Mouse (Mus musculus): ENCODE results near the gene Mmd2. TPM values are rescaled to one million over a fixed set of nuclear protein-coding genes. Genes with fewer than 3 reads are reported as not detected.

Mmd2 gene
- polyA plus RNA-seq, 1 experiment from 2014 or later, result 22.0 TPM

DNA sequence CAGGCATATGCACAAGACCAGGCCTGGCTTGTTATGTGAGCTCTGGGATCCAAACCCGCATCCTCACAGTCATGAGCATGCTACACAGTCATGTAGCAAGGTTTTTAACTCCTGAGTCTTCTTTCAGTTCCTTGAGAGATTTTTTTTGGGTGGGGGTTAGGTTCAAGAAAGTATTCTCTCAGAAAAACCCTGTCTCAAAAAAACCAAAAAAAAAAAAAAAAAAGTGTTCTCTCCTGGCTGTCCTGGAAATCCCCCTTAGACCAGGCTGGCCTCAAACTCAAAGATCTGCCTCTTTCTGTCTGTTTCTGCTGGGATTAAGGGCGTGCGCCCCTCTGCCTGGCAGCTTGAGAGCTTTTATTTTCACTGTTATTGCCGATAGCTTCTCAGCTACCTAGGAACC is 73.2 kb downstream of the Mmd2 start:
- Histone ChIP-seq H3K27me3 (peaks cover 4% of the 10 kb centered on the region), H3K27ac (no peak overlapping the region), H3K36me3 (no peaks in the 10 kb centered on the region), H3K9me3 (no peaks in the 10 kb centered on the region), H3K4me2 (replicated peaks) (no peak overlapping the region), H3K4me1 (replicated peaks) (no peaks in the 10 kb centered on the region), H3K9ac (replicated peaks) (no peak overlapping the region), H3K4me3 (replicated peaks) (no peak overlapping the region)
- no peak for ATAC-seq
- 80% methylated on average over 4 of the region's 4 CpGs for WGBS

DNA sequence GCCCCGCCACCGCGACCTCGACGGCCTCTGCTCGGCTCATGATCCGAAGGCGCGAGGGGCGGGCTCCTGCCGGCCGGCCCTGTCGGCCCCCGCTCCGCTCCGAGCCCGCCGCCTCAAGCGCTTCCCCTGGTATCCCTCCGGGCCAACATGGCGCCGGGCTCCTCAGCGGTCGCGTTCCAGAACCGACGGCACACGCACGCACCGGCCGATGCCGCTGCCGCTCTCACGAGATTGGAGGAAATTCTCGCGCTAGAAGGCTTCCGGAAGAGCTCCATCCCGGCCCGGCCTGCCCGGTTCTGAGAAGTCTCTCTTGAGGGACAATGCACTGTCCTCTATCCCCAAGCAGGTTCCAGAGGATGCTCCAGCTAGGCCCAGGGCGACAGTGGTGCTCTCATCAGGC is 78.7 kb downstream of the Mmd2 start, which contains the start of gene Papolb:
Gene Papolb (minus strand): TSS at position 162 of the 400 bp plus-strand sequence.
- Histone ChIP-seq H3K9ac (replicated peaks) (no peak within 1 kb of the TSS), H3K4me1 (replicated peaks) (no peaks in the 10 kb centered on the region), H3K27ac (no peak within 1 kb of the TSS), H3K4me2 (replicated peaks) (peak within 1 kb of the TSS; percentile 31), H3K9me3 (no peaks in the 10 kb centered on the region), H3K36me3 (peaks cover 5% of the 10 kb centered on the region; the same call in 1 of the 2 replicates), H3K27me3 (peaks cover 22% of the 10 kb centered on the region), H3K4me3 (replicated peaks) (peak within 1 kb of the TSS; percentile 19)
- WGBS, result 47% methylated on average over 40 of the region's 41 CpGs
- no peak for ATAC-seq

GRCm38 (mm10) chr5:142524711-142525464 is 83.7 kb downstream of the Mmd2 start:
- Histone ChIP-seq H3K4me1 (replicated peaks) (no peaks in the 10 kb centered on the region), H3K4me2 (replicated peaks) (no peak overlapping the region), H3K27me3 (peaks cover 13% of the 10 kb centered on the region; the same call in 1 of the 2 replicates), H3K36me3 (peaks cover 2% of the 10 kb centered on the region; the same call in 1 of the 2 replicates), H3K9ac (replicated peaks) (no peak overlapping the region), H3K27ac (no peak overlapping the region), H3K4me3 (replicated peaks) (no peak overlapping the region), H3K9me3 (no peaks in the 10 kb centered on the region)
- WGBS, result 71% methylated on average over 8 of the region's 8 CpGs
- no peak for ATAC-seq

DNA sequence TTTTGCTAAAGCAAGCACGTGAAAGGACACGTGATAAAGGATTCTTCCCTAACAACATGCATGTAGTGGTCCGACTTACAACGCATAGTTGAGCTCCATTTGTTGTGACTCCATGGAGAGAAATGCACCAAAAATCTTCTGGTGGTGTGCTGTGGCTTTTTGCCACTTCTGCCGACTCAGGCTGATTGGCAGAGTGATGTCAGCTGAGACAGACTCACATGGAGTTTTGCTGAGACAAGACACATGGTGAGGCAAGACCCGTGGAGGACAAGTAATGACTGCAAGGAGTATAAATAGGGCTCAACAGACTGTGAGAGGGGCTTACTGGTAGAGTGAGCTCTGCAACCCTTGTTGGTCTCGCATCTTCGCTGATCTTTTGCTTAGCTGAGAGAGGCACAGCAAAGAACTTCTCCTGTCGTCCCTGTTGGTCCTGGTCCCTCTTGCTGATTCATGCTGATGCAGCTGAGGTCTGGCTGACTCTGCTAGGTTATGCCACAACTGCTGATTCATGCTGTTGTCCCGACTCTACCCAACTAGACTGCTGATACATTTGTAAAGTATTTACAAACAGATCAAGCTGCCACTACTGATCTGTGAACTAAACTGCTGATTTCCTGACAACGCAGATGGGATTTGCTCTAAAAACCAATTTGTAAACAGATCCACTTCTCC is 87.3 kb downstream of the Mmd2 start:
- Histone ChIP-seq H3K27me3 (no peaks in the 10 kb centered on the region), H3K36me3 (no peaks in the 10 kb centered on the region), H3K4me1 (replicated peaks) (no peaks in the 10 kb centered on the region), H3K4me3 (replicated peaks) (no peak overlapping the region), H3K9me3 (no peaks in the 10 kb centered on the region), H3K4me2 (replicated peaks) (no peak overlapping the region), H3K27ac (no peak overlapping the region), H3K9ac (replicated peaks) (no peak overlapping the region)
- no peak for ATAC-seq
- 89% methylated on average over 11 of the region's 11 CpGs for WGBS

DNA sequence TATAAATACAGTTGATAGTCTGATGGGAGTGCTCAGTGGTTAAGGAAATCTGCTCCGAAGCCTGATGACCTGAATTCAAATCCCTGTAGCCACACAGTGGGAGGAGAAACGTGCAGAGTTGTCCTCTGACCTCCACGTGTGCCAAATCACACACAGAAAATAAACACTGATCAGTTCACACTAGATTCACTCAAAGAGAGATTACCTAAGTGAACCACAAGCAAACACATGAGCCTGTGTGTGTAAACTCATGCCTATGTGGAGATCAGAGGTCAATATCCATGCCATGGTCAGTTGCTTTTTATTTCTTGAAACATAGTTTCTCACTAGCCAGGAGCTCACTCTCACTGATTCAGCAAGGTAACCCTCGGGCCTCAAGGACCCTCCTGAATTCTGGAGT is 88.2 kb downstream of the Mmd2 start:
- Histone ChIP-seq H3K9me3 (no peaks in the 10 kb centered on the region), H3K27ac (no peak overlapping the region), H3K27me3 (no peaks in the 10 kb centered on the region), H3K36me3 (no peaks in the 10 kb centered on the region), H3K4me1 (replicated peaks) (no peaks in the 10 kb centered on the region), H3K9ac (replicated peaks) (no peak overlapping the region), H3K4me2 (replicated peaks) (no peak overlapping the region), H3K4me3 (replicated peaks) (no peak overlapping the region)
- 84% methylated on average over 4 of the region's 4 CpGs for WGBS
- ATAC-seq, result no peak

- Histone ChIP-seq H3K4me1 (replicated peaks) (no peaks in the 10 kb centered on the region), H3K4me2 (replicated peaks) (no peak overlapping the region), H3K36me3 (no peaks in the 10 kb centered on the region), H3K9ac (replicated peaks) (no peak overlapping the region), H3K9me3 (no peaks in the 10 kb centered on the region), H3K27me3 (no peaks in the 10 kb centered on the region), H3K27ac (no peak overlapping the region), H3K4me3 (replicated peaks) (no peak overlapping the region)
- no peak for ATAC-seq
- 70% methylated on average over 6 of the region's 6 CpGs for WGBS
These were observed 89.6 kb downstream of the Mmd2 start for GRCm38 (mm10) chr5:142518973-142519372.

Other genes starting within 250 kb of the Mmd2 start
- gene Foxk1, start 207.3 kb downstream of the Mmd2 start, polyA plus RNA-seq (2015; fragmentation: Nextera tagmentation; extraction: Ambion mirVana), result 4.8 and 5.1 TPM in 2 replicates
- gene Ap5z1, start 144.9 kb downstream of the Mmd2 start, polyA plus RNA-seq (2015; fragmentation: Nextera tagmentation; extraction: Ambion mirVana), result 14.3 and 14.8 TPM in 2 replicates
- gene Papolb, start 78.7 kb downstream of the Mmd2 start, polyA plus RNA-seq (2015; fragmentation: Nextera tagmentation; extraction: Ambion mirVana), result 0.12 and 0.21 TPM in 2 replicates
- 10.6 and 12.5 TPM in 2 replicates for gene Radil, start 57.7 kb downstream of the Mmd2 start, polyA plus RNA-seq (2015; fragmentation: Nextera tagmentation; extraction: Ambion mirVana)
- gene Wipi2, start 18.9 kb upstream of the Mmd2 start, polyA plus RNA-seq (2015; fragmentation: Nextera tagmentation; extraction: Ambion mirVana), result 46.8 and 51.2 TPM in 2 replicates
- gene Slc29a4, start 83.7 kb upstream of the Mmd2 start, polyA plus RNA-seq (2015; fragmentation: Nextera tagmentation; extraction: Ambion mirVana), result 61.9 and 70.6 TPM in 2 replicates
- 30.5 and 40.7 TPM in 2 replicates for gene Tnrc18, start 208.9 kb upstream of the Mmd2 start, polyA plus RNA-seq (2015; fragmentation: Nextera tagmentation; extraction: Ambion mirVana)